Mouse (Mus musculus) stomach, postnatal 0 days (tissue): Measurements from ENCODE around the gene Rin1. TPM values are rescaled to one million over a fixed set of nuclear protein-coding genes. Genes with fewer than 3 reads are reported as not detected.

Experiments used
- ATAC-seq: fragments of 200-750 bp; cut with Nextera tagmentation; 2 replicates; pipeline ENCODE4 v1.8.0; 2017; ENCODE audit not compliant: low FRiP score, low TSS enrichment
- DNase-seq: peaks from one replicate; pipeline ENCODE4 v3.0.0-alpha.2; 2016; ENCODE audit warnings: low spot score
- H3K27ac ChIP-seq: fragments of 300-500 bp; sonication (generic); replicated peaks from 2 replicates; pipeline ENCODE4 v1.5.1; 2014; ENCODE audit warnings: mild to moderate bottlenecking, control low read depth
- H3K27me3 ChIP-seq: fragments of 300-500 bp; sonication (generic); 2 replicates; pipeline ENCODE4 v1.6.1; 2014; ENCODE audit warnings: low read length; ENCODE audit not compliant: control insufficient read depth, insufficient read depth
- H3K36me3 ChIP-seq: fragments of 300-500 bp; sonication (generic); 2 replicates; pipeline ENCODE4 v1.6.1; 2014; ENCODE audit warnings: low read length, mixed read lengths; ENCODE audit not compliant: control insufficient read depth, insufficient read depth
- H3K4me1 ChIP-seq: fragments of 300-500 bp; sonication (generic); replicated peaks from 2 replicates; pipeline ENCODE4 v1.6.1; 2014; ENCODE audit warnings: antibody characterized with exemption; ENCODE audit not compliant: control insufficient read depth, insufficient read depth
- H3K4me2 ChIP-seq: fragments of 300-500 bp; sonication (generic); replicated peaks from 2 replicates; pipeline ENCODE4 v1.6.1; 2014; ENCODE audit warnings: low read depth, mild to moderate bottlenecking, control low read depth, moderate library complexity
- H3K4me3 ChIP-seq: fragments of 300-500 bp; sonication (generic); 2 replicates; pipeline ENCODE4 v1.5.1; 2014; ENCODE audit warnings: low read depth, low read length, control low read depth
- H3K9ac ChIP-seq: fragments of 300-500 bp; sonication (generic); 2 replicates; pipeline ENCODE4 v1.6.1; 2014; ENCODE audit warnings: mild to moderate bottlenecking, low read length, control low read depth, mixed read lengths
- H3K9me3 ChIP-seq: fragments of 300-500 bp; sonication (generic); 2 replicates; pipeline ENCODE4 v1.6.1; 2016; ENCODE audit warnings: low read length; ENCODE audit not compliant: control insufficient read depth
- CTCF ChIP-seq: IDR thresholded peaks from 2 replicates; pipeline ENCODE4 v1.5.1; 2016; ENCODE audit warnings: antibody characterized with exemption, low read depth, mild to moderate bottlenecking, moderate library complexity
- EP300 ChIP-seq: optimal IDR thresholded peaks from 2 replicates; pipeline ENCODE3; 2016; ENCODE audit warnings: antibody characterized with exemption
- WGBS: fragments of 180-500 bp; shearing (Covaris S2); extraction: QIAGEN DNeasy Blood & Tissue Kit; methylation state at CpG from one replicate; pipeline ENCODE4 v1.1.7; 2014; 5-methylcytosine and 5-hydroxymethylcytosine counted together
- polyA plus RNA-seq: library from polyadenylated mRNA; unstranded; fragments of >200 nt; fragmentation: Nextera tagmentation; extraction: Ambion mirVana; gene quantifications from 2 replicates; pipeline ENCODE4 v1.2.1, GENCODE M21; 2015

Gene Rin1
- polyA plus RNA-seq, 1 experiment from 2014 or later: 2.6 TPM

- Histone ChIP-seq H3K4me3 (peak overlapping the region; percentile 72), H3K9me3 (no peaks in the 10 kb centered on the region), H3K36me3 (peaks cover 18% of the 10 kb centered on the region), H3K4me1 (peaks cover 5% of the 10 kb centered on the region; the same call in 1 of the 2 replicates), H3K9ac (peak overlapping the region; percentile 82), H3K4me2 (peak overlapping the region; percentile 89), H3K27ac (no peak overlapping the region), H3K27me3 (no peaks in the 10 kb centered on the region; the same call in 1 of the 2 replicates)
- ATAC-seq (no peak), DNase-seq (no peak)
- TF ChIP-seq EP300: no peak
- 91% methylated on average over 4 of the region's 4 CpGs for WGBS
Observed at GRCm38 (mm10) chr19:5089324-5089723, 39.0 kb downstream of the Rin1 start.

- H3K4me2 ChIP-seq: no peak overlapping the region
- no peak overlapping the region for H3K9ac ChIP-seq
- peaks cover 3% of the 10 kb centered on the region; the same call in 1 of the 2 replicates for H3K4me1 ChIP-seq
- no peak for DNase-seq
- no peaks in the 10 kb centered on the region for H3K27me3 ChIP-seq
- TF ChIP-seq EP300: no peak
- TF ChIP-seq CTCF: no peak
- no peak overlapping the region for H3K27ac ChIP-seq
- H3K9me3 ChIP-seq: no peaks in the 10 kb centered on the region
- WGBS: 90% methylated on average over 10 of the region's 10 CpGs
- H3K36me3 ChIP-seq: peaks cover 18% of the 10 kb centered on the region
- H3K4me3 ChIP-seq: no peak overlapping the region
- no peak for ATAC-seq
Observed at GRCm38 (mm10) chr19:5092083-5092482, 41.8 kb downstream of the Rin1 start.

- WGBS: 76% methylated on average over 12 of the region's 12 CpGs
- no peak overlapping the region for H3K9ac ChIP-seq
Observed at GRCm38 (mm10) chr19:5093481-5094242, 43.4 kb downstream of the Rin1 start.

GRCm38 (mm10) chr19:5094243-5094632 is 44.0 kb downstream of the Rin1 start:
- H3K27me3 ChIP-seq: no peaks in the 10 kb centered on the region
- ATAC-seq: peak; percentile 58
- H3K4me3 ChIP-seq: no peak overlapping the region
- H3K4me2 ChIP-seq: no peak overlapping the region
- no peaks in the 10 kb centered on the region for H3K9me3 ChIP-seq
- TF ChIP-seq EP300 (no peak), CTCF (peak; percentile 96)
- peak; percentile 96 for DNase-seq
- peaks cover 18% of the 10 kb centered on the region for H3K36me3 ChIP-seq
- no peak overlapping the region for H3K27ac ChIP-seq
- peaks cover 6% of the 10 kb centered on the region; the same call in 1 of the 2 replicates for H3K4me1 ChIP-seq
- WGBS: under 1% methylated on average over 21 of the region's 21 CpGs
- no peak overlapping the region for H3K9ac ChIP-seq

More at GRCm38 (mm10) chr19:5093481-5094242, 43.4 kb downstream of the Rin1 start:
- no peak for DNase-seq
- Histone ChIP-seq H3K9me3 (no peaks in the 10 kb centered on the region), H3K36me3 (peaks cover 18% of the 10 kb centered on the region), H3K4me3 (no peak overlapping the region), H3K27ac (no peak overlapping the region), H3K27me3 (no peaks in the 10 kb centered on the region), H3K4me1 (peaks cover 8% of the 10 kb centered on the region; the same call in 1 of the 2 replicates), H3K4me2 (no peak overlapping the region)
- ATAC-seq: no peak
- TF ChIP-seq EP300: no peak
- TF ChIP-seq CTCF: no peak

GRCm38 (mm10) chr19:5094746-5095417 is 44.6 kb downstream of the Rin1 start:
- no peak overlapping the region for H3K27ac ChIP-seq
- no peak for TF ChIP-seq CTCF
- TF ChIP-seq EP300: no peak
- H3K9ac ChIP-seq: no peak overlapping the region
- H3K36me3 ChIP-seq: peaks cover 21% of the 10 kb centered on the region
- ATAC-seq (no peak), DNase-seq (no peak)
- H3K4me1 ChIP-seq: 0 out of 2 replicates have a peak, but pooled peaks cover 5% of the 10 kb centered on the region
- no peak overlapping the region for H3K4me3 ChIP-seq
- WGBS: 43% methylated on average over 11 of the region's 11 CpGs
- H3K27me3 ChIP-seq: no peaks in the 10 kb centered on the region
- no peak overlapping the region for H3K4me2 ChIP-seq
- H3K9me3 ChIP-seq: no peaks in the 10 kb centered on the region
